Mouse (Mus musculus) CH12.LX (cell line): Measurements from ENCODE around the gene Rexo2. TPM values are rescaled to one million over a fixed set of nuclear protein-coding genes. Genes with fewer than 3 reads are reported as not detected.

Experiments used
- DNase-seq: peaks from one replicate; pipeline ENCODE4 v3.0.0-alpha.2; 2013; ENCODE audit errors: extremely low read depth
- H3K27ac ChIP-seq: 2 replicates; pipeline ENCODE4 v1.5.1; 2012; ENCODE audit warnings: low read depth, mild to moderate bottlenecking, control low read depth, moderate library complexity; ENCODE audit not compliant: insufficient read depth
- H3K27me3 ChIP-seq: replicated peaks from 2 replicates; pipeline ENCODE3; 2012; ENCODE audit warnings: inconsistent platforms
- H3K36me3 ChIP-seq, 2 experiments: replicated peaks in 1 of 2; 2 replicates each; pipeline versions ENCODE3 to v1.6.1; 2012; ENCODE audit warnings: inconsistent platforms in 1 of 2, low read length in 1 of 2, mild to moderate bottlenecking in 1 of 2, mixed read lengths in 1 of 2, moderate library complexity in 1 of 2; ENCODE audit not compliant: control insufficient read depth in 1 of 2, insufficient read depth in 1 of 2
- H3K4me1 ChIP-seq, 2 experiments: 2 replicates each; pipeline ENCODE4 v1.6.1; 2012; ENCODE audit warnings: inconsistent platforms in 1 of 2, moderate library complexity in 1 of 2; ENCODE audit not compliant: insufficient read depth in 2 of 2, control insufficient read depth in 1 of 2
- H3K4me2 ChIP-seq: 2 replicates; pipeline ENCODE4 v1.6.1; 2012; ENCODE audit warnings: low read depth, mild to moderate bottlenecking, control low read depth; ENCODE audit not compliant: poor library complexity, insufficient read depth, severe bottlenecking
- H3K4me3 ChIP-seq, 3 experiments: fragments of 150-350 bp in 1 of 3; sonication (generic) in 1 of 3; replicated peaks in 1 of 3; 2 replicates each; pipeline versions ENCODE3 to v1.5.1; 2011 to 2012; ENCODE audit warnings: low read depth in 2 of 3, low read length in 2 of 3, mild to moderate bottlenecking in 2 of 3, moderate library complexity in 2 of 3, control low read depth in 1 of 3, improper control_type of control experiment in 1 of 3, inconsistent platforms in 1 of 3, mixed read lengths in 1 of 3; ENCODE audit not compliant: poor library complexity in 1 of 3
- H3K79me2 ChIP-seq: replicated peaks from 2 replicates; pipeline ENCODE4 v1.6.1; 2012; ENCODE audit warnings: mild to moderate bottlenecking, moderate library complexity; ENCODE audit not compliant: control insufficient read depth, poor library complexity, insufficient read depth, severe bottlenecking; ENCODE audit errors: extremely low read depth
- H3K9ac ChIP-seq: 2 replicates; pipeline ENCODE4 v1.6.1; 2012; ENCODE audit warnings: low read depth, mild to moderate bottlenecking, control low read depth, moderate library complexity; ENCODE audit not compliant: insufficient read depth
- H3K9me3 ChIP-seq: replicated peaks from 2 replicates; pipeline ENCODE3; 2012; ENCODE audit warnings: low read length, inconsistent platforms, mixed read lengths
- BHLHE40 ChIP-seq: IDR thresholded peaks from 2 replicates; pipeline ENCODE4 v1.6.1; 2011; ENCODE audit warnings: mild to moderate bottlenecking, low read depth, low read length, improper control_type of control experiment
- CHD2 ChIP-seq: IDR thresholded peaks from 2 replicates; pipeline ENCODE4 v1.6.1; 2011; ENCODE audit warnings: low read length, improper control_type of control experiment
- ELF1 ChIP-seq: IDR thresholded peaks from 2 replicates; pipeline ENCODE4 v1.6.1; 2014; ENCODE audit warnings: low read depth, mild to moderate bottlenecking, inconsistent platforms, low read length, improper control_type of control experiment
- EP300 ChIP-seq: IDR thresholded peaks from 2 replicates; pipeline ENCODE4 v1.6.1; 2011; ENCODE audit warnings: low read length, improper control_type of control experiment
- ETS1 ChIP-seq: conservative IDR thresholded peaks from 2 replicates; pipeline ENCODE4 v1.6.1; 2012; ENCODE audit warnings: low read depth, mild to moderate bottlenecking, inconsistent platforms, low read length, improper control_type of control experiment, moderate library complexity
- GABPA ChIP-seq: IDR thresholded peaks from 2 replicates; pipeline ENCODE4 v1.6.1; 2012; ENCODE audit warnings: low read depth, low read length, improper control_type of control experiment, inconsistent platforms; ENCODE audit not compliant: insufficient replicate concordance
- HCFC1 ChIP-seq: IDR thresholded peaks from 2 replicates; pipeline ENCODE4 v1.6.1; 2012; ENCODE audit warnings: low read depth, mild to moderate bottlenecking, inconsistent platforms, low read length, improper control_type of control experiment
- IRF4 ChIP-seq: IDR thresholded peaks from 2 replicates; pipeline ENCODE4 v1.6.1; 2014; ENCODE audit warnings: low read depth, mild to moderate bottlenecking, inconsistent platforms, low read length, improper control_type of control experiment
- JUND ChIP-seq: conservative IDR thresholded peaks from 2 replicates; pipeline ENCODE4 v1.6.1; 2011; ENCODE audit warnings: low read depth, low read length, improper control_type of control experiment
- KAT2A ChIP-seq: IDR thresholded peaks from 2 replicates; pipeline ENCODE4 v1.6.1; 2012; ENCODE audit warnings: low read length, improper control_type of control experiment, inconsistent platforms; ENCODE audit not compliant: insufficient replicate concordance
- MAFK ChIP-seq: IDR thresholded peaks from 2 replicates; pipeline ENCODE4 v1.6.1; 2011; ENCODE audit warnings: low read length, improper control_type of control experiment; ENCODE audit not compliant: insufficient replicate concordance
- MAX ChIP-seq: IDR thresholded peaks from 2 replicates; pipeline ENCODE4 v1.6.1; 2011; ENCODE audit warnings: low read length, improper control_type of control experiment
- MEF2A ChIP-seq: IDR thresholded peaks from 2 replicates; pipeline ENCODE4 v1.6.1; 2014; ENCODE audit warnings: low read depth, mild to moderate bottlenecking, inconsistent platforms, low read length, improper control_type of control experiment, borderline replicate concordance
- NELFE ChIP-seq: IDR thresholded peaks from 2 replicates; pipeline ENCODE4 v1.6.1; 2011; ENCODE audit warnings: low read depth, low read length, improper control_type of control experiment
- NRF1 ChIP-seq: IDR thresholded peaks from 2 replicates; pipeline ENCODE4 v1.6.1; 2014; ENCODE audit warnings: low read depth, mild to moderate bottlenecking, inconsistent platforms, low read length, improper control_type of control experiment, moderate library complexity
- PAX5 ChIP-seq: IDR thresholded peaks from 2 replicates; pipeline ENCODE4 v1.6.1; 2012; ENCODE audit warnings: low read length, inconsistent platforms, mixed read lengths
- POLR2A ChIP-seq: IDR thresholded peaks from 2 replicates; pipeline ENCODE4 v1.6.1; 2011; ENCODE audit warnings: low read depth, mild to moderate bottlenecking, improper control_type of control experiment, low read length
- POLR2AphosphoS2 ChIP-seq: IDR thresholded peaks from 2 replicates; pipeline ENCODE4 v1.6.1; 2011; ENCODE audit warnings: low read depth, low read length, improper control_type of control experiment
- RAD21 ChIP-seq: IDR thresholded peaks from 2 replicates; pipeline ENCODE4 v1.6.1; 2011; ENCODE audit warnings: low read depth, mild to moderate bottlenecking, low read length, improper control_type of control experiment, moderate library complexity
- SIN3A ChIP-seq: IDR thresholded peaks from 2 replicates; pipeline ENCODE4 v1.6.1; 2012; ENCODE audit warnings: low read length, improper control_type of control experiment, inconsistent platforms
- TCF12 ChIP-seq: IDR thresholded peaks from 2 replicates; pipeline ENCODE4 v1.6.1; 2014; ENCODE audit warnings: low read depth, mild to moderate bottlenecking, inconsistent platforms, low read length, improper control_type of control experiment
- UBTF ChIP-seq: IDR thresholded peaks from 2 replicates; pipeline ENCODE4 v1.6.1; 2012; ENCODE audit warnings: low read depth, mild to moderate bottlenecking, inconsistent platforms, low read length, improper control_type of control experiment, moderate library complexity
- USF1 ChIP-seq: IDR thresholded peaks from 2 replicates; pipeline ENCODE4 v1.6.1; 2014; ENCODE audit warnings: low read depth, mild to moderate bottlenecking, inconsistent platforms, low read length, improper control_type of control experiment
- USF2 ChIP-seq: conservative IDR thresholded peaks from 2 replicates; pipeline ENCODE4 v1.6.1; 2011; ENCODE audit warnings: low read depth, low read length, improper control_type of control experiment
- ZC3H11A ChIP-seq: IDR thresholded peaks from 2 replicates; pipeline ENCODE4 v1.6.1; 2012; ENCODE audit warnings: low read depth, mild to moderate bottlenecking, inconsistent platforms, low read length, improper control_type of control experiment
- ZMIZ1 ChIP-seq: IDR thresholded peaks from 2 replicates; pipeline ENCODE4 v1.6.1; 2012; ENCODE audit warnings: low read depth, mild to moderate bottlenecking, inconsistent platforms, low read length, improper control_type of control experiment
- dilution Hi-C: fragments of 300-500 bp; cut with MboI; formaldehyde crosslinking; loops from 2 replicates; pipeline ENCODE4 v1.14.3; 2020; ENCODE audit warnings: low sequenced_read_pairs; ENCODE audit not compliant: extremely low pct_unique_long_range_greater_than_20kb, extremely low pct_ligation_motif_present
- in situ Hi-C: fragments of 300-500 bp; cut with MboI; formaldehyde crosslinking; loops from 3 replicates; pipeline ENCODE4 v1.14.3; 2019; ENCODE audit warnings: low sequenced_read_pairs, low pct_ligation_motif_present, low pct_unique_long_range_greater_than_20kb, mixed read lengths
- polyA plus RNA-seq: library from polyadenylated mRNA; unstranded; fragments of >175 nt; gene quantifications from 2 replicates; pipeline ENCODE4 v1.2.1, GENCODE M21; 2012; ENCODE audit warnings: low read depth; ENCODE audit not compliant: insufficient read length
- total RNA-seq, 2 experiments: library from RNA; depleted of rRNA; stranded (reverse); fragments of 300-350 nt in 1 of 2; fragments of >200 nt in 1 of 2; gene quantifications; 2 replicates each; pipeline ENCODE4 v1.2.3; 2012 to 2014

Gene Rexo2
- total and polyA plus RNA-seq, 3 experiments = 108 to 296 (median 120) TPM

DNA sequence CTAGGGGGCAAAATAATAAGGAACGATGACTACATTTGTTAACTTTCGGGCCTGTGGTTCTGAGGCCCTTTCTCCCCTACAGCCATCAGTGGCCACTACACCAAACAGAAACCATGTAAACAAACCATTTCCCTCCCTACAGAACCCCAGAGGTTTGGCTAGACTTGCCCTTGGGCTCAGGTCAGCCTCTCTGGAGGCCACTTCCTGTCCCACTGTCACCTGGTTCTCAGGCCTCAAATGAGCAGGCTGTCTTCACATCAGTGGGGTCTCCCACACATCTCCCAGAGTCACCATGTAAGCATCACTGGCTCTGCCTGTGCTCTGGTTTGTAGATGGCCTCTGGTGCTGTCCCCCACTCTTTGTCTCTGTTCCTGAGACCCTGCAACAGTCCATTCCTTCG is 24.5 kb downstream of the Rexo2 start:
- no peak for TF ChIP-seq ELF1
- TF ChIP-seq PAX5 = no peak
- no peak for TF ChIP-seq POLR2AphosphoS2
- no peak for TF ChIP-seq POLR2A
- 0 out of 2 replicates have a peak, but pooled peaks have one; percentile 38 for TF ChIP-seq EP300
- TF ChIP-seq MEF2A = no peak
- TF ChIP-seq ETS1 = peak; percentile 28; the same call in 1 of the 2 replicates
- no peak for TF ChIP-seq USF1
- no peak for TF ChIP-seq MAX
- TF ChIP-seq TCF12 = peak; percentile 48; the same call in 1 of the 2 replicates
- no peak for TF ChIP-seq ZMIZ1
- TF ChIP-seq UBTF = no peak
- 0 out of 2 replicates have a peak, but pooled peaks have one; percentile 16 for TF ChIP-seq BHLHE40
- no peak for TF ChIP-seq IRF4
- TF ChIP-seq SIN3A = no peak
- no peak for TF ChIP-seq USF2
- TF ChIP-seq GABPA = no peak
- TF ChIP-seq RAD21 = no peak
- TF ChIP-seq NELFE = no peak
- no peak for TF ChIP-seq JUND
- no peak for TF ChIP-seq NRF1
- no peak for TF ChIP-seq MAFK
- TF ChIP-seq HCFC1 = no peak
- TF ChIP-seq CHD2 = no peak
- TF ChIP-seq KAT2A = no peak
- no peak for TF ChIP-seq ZC3H11A
- Histone ChIP-seq H3K4me3 (no peak overlapping the region), H3K79me2 (no peaks in the 10 kb centered on the region), H3K4me1 (peaks cover 6 to 10% of the 10 kb centered on the region in 2 experiments), H3K27me3 (no peaks in the 10 kb centered on the region), H3K9me3 (no peaks in the 10 kb centered on the region), H3K36me3 (peaks cover 0 to 9% of the 10 kb centered on the region in 2 experiments), H3K4me2 (no peak overlapping the region), H3K27ac (no peak overlapping the region), H3K9ac (no peak overlapping the region)
- in situ Hi-C loops = no loop called here
- no peak for DNase-seq
- dilution Hi-C loops = no loop called here
